Mouse (Mus musculus): ENCODE measurements around the gene Vasp. TPM values are rescaled to one million over a fixed set of nuclear protein-coding genes. Genes with fewer than 3 reads are reported as not detected.
A peak's percentile ranks its signal among the peaks of the same experiment; 100 is the strongest.

The Vasp gene
- polyA plus RNA-seq, 1 experiment from 2014 or later = 66.4 TPM

- no peak for ATAC-seq (ENCODE audit: insufficient number of reproducible peaks, insufficient read depth, low FRiP score, low TSS enrichment, low read depth)
- no peaks in the 10 kb centered on the region for H3K27me3 ChIP-seq
- no peak overlapping the region for H3K27ac ChIP-seq
- no peak overlapping the region for H3K9ac ChIP-seq (replicated peaks)
- peaks cover 42% of the 10 kb centered on the region for H3K36me3 ChIP-seq
- H3K4me3 ChIP-seq (replicated peaks) = no peak overlapping the region
- H3K4me2 ChIP-seq = no peak overlapping the region
- WGBS = 83% methylated on average over 3 of the region's 3 CpGs
- H3K4me1 ChIP-seq (replicated peaks) = no peaks in the 10 kb centered on the region; the same call in 1 of the 2 replicates
- no peaks in the 10 kb centered on the region for H3K9me3 ChIP-seq
These were observed 26.5 kb downstream of the Vasp start for GRCm38 (mm10) chr7:19245083-19245482.

DNA sequence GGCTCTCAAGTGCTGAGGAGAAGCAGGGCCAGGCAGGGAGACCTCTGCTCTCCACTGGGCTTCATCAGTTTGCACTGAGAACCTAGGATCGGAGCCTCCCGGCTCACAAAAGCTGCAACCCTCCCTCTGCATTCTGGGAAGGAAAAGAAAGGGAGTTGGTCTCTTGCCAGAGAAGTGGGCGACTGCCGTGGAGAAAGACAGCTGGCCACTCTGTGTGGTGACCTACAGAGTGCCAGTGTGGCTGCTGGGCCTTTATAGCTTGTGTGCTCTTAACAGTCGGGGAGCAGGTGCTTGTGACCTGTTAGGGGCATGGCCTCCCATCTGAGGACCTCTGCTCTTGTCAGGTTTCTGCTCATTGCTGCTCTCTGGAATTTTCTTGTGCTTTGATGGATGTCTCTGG lies 27.8 kb downstream of the Vasp start:
- H3K36me3 ChIP-seq = peaks cover 42% of the 10 kb centered on the region
- H3K4me3 ChIP-seq (replicated peaks) = no peak overlapping the region
- H3K27ac ChIP-seq = no peak overlapping the region
- no peak overlapping the region for H3K4me2 ChIP-seq
- no peak overlapping the region for H3K9ac ChIP-seq (replicated peaks)
- WGBS = 91% methylated on average over 5 of the region's 5 CpGs
- no peaks in the 10 kb centered on the region for H3K27me3 ChIP-seq
- H3K9me3 ChIP-seq = no peaks in the 10 kb centered on the region
- 0 out of 2 replicates have a peak, but pooled peaks cover 3% of the 10 kb centered on the region for H3K4me1 ChIP-seq (replicated peaks)
- no peak for ATAC-seq (ENCODE audit: insufficient number of reproducible peaks, insufficient read depth, low FRiP score, low TSS enrichment, low read depth)

DNA sequence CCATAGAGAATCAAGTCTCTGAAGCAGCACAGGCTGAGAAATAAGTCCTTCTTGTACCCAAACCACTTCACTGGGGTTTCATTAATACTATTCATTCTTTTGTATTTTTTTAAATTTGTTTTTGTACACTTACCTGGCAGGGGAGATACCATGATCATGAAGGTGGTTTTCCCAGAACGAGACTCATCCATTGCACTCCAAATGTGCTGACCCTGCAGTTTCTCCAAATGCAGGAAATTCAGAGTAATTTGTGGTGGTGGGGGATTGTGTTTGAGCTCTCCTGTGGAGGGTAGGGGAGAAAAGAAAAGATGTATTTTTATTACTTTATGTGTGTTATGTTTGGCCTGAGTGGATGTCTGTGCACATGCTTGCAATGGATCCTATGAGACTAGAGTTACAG lies 29.6 kb downstream of the Vasp start:
- H3K36me3 ChIP-seq = peaks cover 34% of the 10 kb centered on the region
- no peak for ATAC-seq (ENCODE audit: insufficient number of reproducible peaks, insufficient read depth, low FRiP score, low TSS enrichment, low read depth)

DNA sequence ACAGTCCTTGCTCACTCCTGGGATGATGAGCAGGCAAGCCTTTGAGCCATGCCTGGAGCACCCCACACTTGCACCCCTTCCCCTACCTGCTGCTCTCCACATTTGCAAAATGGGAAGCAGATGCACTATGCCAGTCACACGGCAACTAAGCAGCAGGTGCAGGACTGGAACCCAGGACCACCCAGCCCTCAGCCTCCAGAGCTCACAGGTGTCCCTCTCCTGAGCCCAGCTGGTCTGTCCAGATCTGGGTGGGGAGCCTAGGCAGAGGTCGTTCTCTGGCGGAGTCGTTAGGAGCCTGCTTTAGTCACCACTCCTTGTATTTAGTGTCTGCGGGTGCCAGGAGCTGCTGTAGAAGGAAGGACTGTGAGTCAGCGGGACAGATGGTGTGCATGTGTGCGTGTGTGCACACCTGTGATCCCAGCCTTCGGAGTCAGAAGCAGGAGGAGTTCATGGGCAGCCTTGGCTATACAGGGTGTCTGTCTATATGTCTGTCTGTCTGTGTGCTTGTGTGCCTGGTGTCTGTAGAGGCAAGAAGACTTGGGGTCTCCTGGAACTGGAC lies 30.6 kb downstream of the Vasp start:
- no peak overlapping the region for H3K4me2 ChIP-seq
- H3K9me3 ChIP-seq = no peaks in the 10 kb centered on the region
- H3K27ac ChIP-seq = no peak overlapping the region
- H3K27me3 ChIP-seq = no peaks in the 10 kb centered on the region
- peaks cover 24% of the 10 kb centered on the region for H3K36me3 ChIP-seq
- H3K4me1 ChIP-seq (replicated peaks) = 0 out of 2 replicates have a peak, but pooled peaks cover 3% of the 10 kb centered on the region
- H3K9ac ChIP-seq (replicated peaks) = no peak overlapping the region
- H3K4me3 ChIP-seq (replicated peaks) = no peak overlapping the region
- no peak for ATAC-seq (ENCODE audit: insufficient number of reproducible peaks, insufficient read depth, low FRiP score, low TSS enrichment, low read depth)
- WGBS = 76% methylated on average over 8 of the region's 8 CpGs

More for the DNA sequence above, 29.6 kb downstream of the Vasp start:
- Histone ChIP-seq H3K9ac (replicated peaks) (no peak overlapping the region), H3K4me2 (no peak overlapping the region), H3K27me3 (no peaks in the 10 kb centered on the region), H3K9me3 (no peaks in the 10 kb centered on the region), H3K4me1 (replicated peaks) (0 out of 2 replicates have a peak, but pooled peaks cover 3% of the 10 kb centered on the region), H3K27ac (no peak overlapping the region), H3K4me3 (replicated peaks) (no peak overlapping the region)
- WGBS = 95% methylated on average over 1 of the region's 1 CpGs

- Histone ChIP-seq H3K4me3 (replicated peaks) (no peak overlapping the region), H3K36me3 (peaks cover 14% of the 10 kb centered on the region), H3K4me1 (replicated peaks) (0 out of 2 replicates have a peak, but pooled peaks cover 3% of the 10 kb centered on the region), H3K9me3 (no peaks in the 10 kb centered on the region), H3K4me2 (no peak overlapping the region), H3K27ac (no peak overlapping the region), H3K9ac (replicated peaks) (no peak overlapping the region), H3K27me3 (no peaks in the 10 kb centered on the region)
- no peak for ATAC-seq (ENCODE audit: insufficient number of reproducible peaks, insufficient read depth, low FRiP score, low TSS enrichment, low read depth)
- WGBS = 76% methylated on average over 2 of the region's 4 CpGs
These were observed 31.6 kb downstream of the Vasp start for GRCm38 (mm10) chr7:19239986-19240385.

DNA sequence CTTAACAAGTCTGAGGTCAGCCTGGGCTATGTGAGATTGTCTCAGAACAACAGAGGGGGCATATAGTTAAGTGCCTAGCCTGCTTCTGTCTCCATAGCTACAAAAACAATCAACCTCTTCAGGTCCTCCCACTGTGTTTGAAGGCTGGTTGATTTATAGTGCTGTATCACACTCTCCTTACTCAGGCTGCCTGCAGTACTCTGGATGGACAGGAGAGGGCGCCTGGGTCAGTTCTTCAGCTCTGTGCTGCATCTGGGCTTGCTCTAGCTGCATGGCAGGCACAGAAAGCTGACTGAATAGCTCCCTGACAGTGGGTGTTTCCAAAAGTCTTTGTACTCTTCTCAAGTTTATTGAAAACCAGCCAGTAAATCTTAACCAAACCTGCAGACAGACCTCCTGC lies 32.2 kb downstream of the Vasp start:
- no peak overlapping the region for H3K27ac ChIP-seq
- H3K4me1 ChIP-seq (replicated peaks) = 0 out of 2 replicates have a peak, but pooled peaks cover 3% of the 10 kb centered on the region
- no peak overlapping the region for H3K4me3 ChIP-seq (replicated peaks)
- H3K36me3 ChIP-seq = peaks cover 8% of the 10 kb centered on the region; the same call in 1 of the 2 replicates
- no peak overlapping the region for H3K4me2 ChIP-seq
- no peaks in the 10 kb centered on the region for H3K9me3 ChIP-seq
- H3K27me3 ChIP-seq = no peaks in the 10 kb centered on the region
- H3K9ac ChIP-seq (replicated peaks) = no peak overlapping the region
- WGBS = 0% methylated on average over 1 of the region's 1 CpGs
- ATAC-seq (ENCODE audit: insufficient number of reproducible peaks, insufficient read depth, low FRiP score, low TSS enrichment, low read depth) = peak; percentile 81; the same call in 1 of the 2 replicates

GRCm38 (mm10) chr7:19238344-19238743 lies 33.3 kb downstream of the Vasp start:
- Histone ChIP-seq H3K9me3 (no peaks in the 10 kb centered on the region), H3K27ac (no peak overlapping the region), H3K9ac (replicated peaks) (no peak overlapping the region), H3K27me3 (no peaks in the 10 kb centered on the region), H3K4me3 (replicated peaks) (no peak overlapping the region), H3K36me3 (peaks cover 11% of the 10 kb centered on the region; the same call in 1 of the 2 replicates), H3K4me1 (replicated peaks) (0 out of 2 replicates have a peak, but pooled peaks cover 3% of the 10 kb centered on the region), H3K4me2 (no peak overlapping the region)
- ATAC-seq (ENCODE audit: insufficient number of reproducible peaks, insufficient read depth, low FRiP score, low TSS enrichment, low read depth) = no peak
- WGBS = 95% methylated on average over 4 of the region's 4 CpGs

DNA sequence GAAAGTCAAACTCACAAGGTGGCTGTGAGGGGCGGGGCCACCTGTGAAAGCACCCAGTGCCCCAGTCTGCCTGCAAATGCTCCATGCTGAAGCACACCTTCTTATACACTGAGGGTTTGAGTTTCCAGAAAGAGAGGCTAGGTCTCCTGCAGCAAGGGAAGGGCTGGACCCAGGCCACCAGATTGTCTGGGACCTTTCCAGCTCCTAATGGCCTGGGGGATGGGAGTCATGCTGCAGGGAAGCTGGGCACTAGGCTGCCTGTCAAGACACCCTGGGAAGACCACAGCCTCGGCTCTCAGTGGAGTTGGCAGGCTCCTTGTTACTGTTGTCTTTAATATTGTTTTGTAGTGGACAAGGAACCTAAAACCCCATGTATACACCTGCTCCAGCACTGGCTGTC lies 35.2 kb downstream of the Vasp start:
- H3K9ac ChIP-seq (replicated peaks) = no peak overlapping the region
- H3K4me3 ChIP-seq (replicated peaks) = no peak overlapping the region
- no peak overlapping the region for H3K4me2 ChIP-seq
- no peak overlapping the region for H3K27ac ChIP-seq
- no peaks in the 10 kb centered on the region for H3K9me3 ChIP-seq
- H3K27me3 ChIP-seq = no peaks in the 10 kb centered on the region
- 82% methylated on average over 2 of the region's 2 CpGs for WGBS
- H3K4me1 ChIP-seq (replicated peaks) = 0 out of 2 replicates have a peak, but pooled peaks cover 3% of the 10 kb centered on the region
- peaks cover 27% of the 10 kb centered on the region for H3K36me3 ChIP-seq
- no peak for ATAC-seq (ENCODE audit: insufficient number of reproducible peaks, insufficient read depth, low FRiP score, low TSS enrichment, low read depth)

DNA sequence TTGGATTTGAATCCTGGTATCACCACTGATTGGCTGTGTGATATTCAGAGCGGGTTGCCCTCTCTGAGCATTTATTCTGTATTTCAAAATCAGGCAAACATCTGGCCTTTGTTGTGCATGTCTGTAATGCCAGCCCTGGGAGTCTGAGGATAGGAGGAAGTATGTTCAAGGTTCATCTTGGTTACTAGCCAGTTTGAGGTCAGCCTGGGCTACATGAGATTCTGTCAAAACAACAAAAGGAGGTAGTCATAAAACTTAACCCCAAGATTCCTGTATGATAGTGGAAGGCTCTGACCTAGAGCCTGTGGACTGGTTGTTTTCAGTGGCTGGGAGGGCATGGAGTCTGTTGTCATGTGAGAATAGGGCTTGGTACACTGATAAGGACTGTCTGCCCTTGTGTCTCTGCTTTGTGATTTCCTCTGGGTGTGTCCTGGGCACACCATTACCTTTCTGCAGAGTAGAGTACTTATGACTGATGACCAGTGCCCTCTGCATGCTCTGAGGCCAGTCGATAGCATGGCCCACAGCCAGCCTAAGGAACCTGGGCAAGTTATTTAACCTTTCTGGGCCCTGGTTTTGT lies 36.4 kb downstream of the Vasp start:
- WGBS = 90% methylated on average over 2 of the region's 2 CpGs
- Histone ChIP-seq H3K4me2 (no peak overlapping the region), H3K27ac (no peak overlapping the region), H3K9me3 (no peaks in the 10 kb centered on the region), H3K27me3 (no peaks in the 10 kb centered on the region), H3K4me1 (replicated peaks) (0 out of 2 replicates have a peak, but pooled peaks cover 3% of the 10 kb centered on the region), H3K4me3 (replicated peaks) (no peak overlapping the region), H3K36me3 (peaks cover 25% of the 10 kb centered on the region), H3K9ac (replicated peaks) (no peak overlapping the region)
- ATAC-seq (ENCODE audit: insufficient number of reproducible peaks, insufficient read depth, low FRiP score, low TSS enrichment, low read depth) = no peak

GRCm38 (mm10) chr7:19234652-19235051 lies 37.0 kb downstream of the Vasp start:
- H3K4me2 ChIP-seq = no peak overlapping the region
- H3K27me3 ChIP-seq = no peaks in the 10 kb centered on the region
- no peak overlapping the region for H3K9ac ChIP-seq (replicated peaks)
- H3K4me3 ChIP-seq (replicated peaks) = no peak overlapping the region
- peaks cover 25% of the 10 kb centered on the region for H3K36me3 ChIP-seq
- ATAC-seq (ENCODE audit: insufficient number of reproducible peaks, insufficient read depth, low FRiP score, low TSS enrichment, low read depth) = no peak
- no peaks in the 10 kb centered on the region for H3K9me3 ChIP-seq
- no peaks in the 10 kb centered on the region for H3K4me1 ChIP-seq (replicated peaks)
- 86% methylated on average over 5 of the region's 5 CpGs for WGBS
- no peak overlapping the region for H3K27ac ChIP-seq

DNA sequence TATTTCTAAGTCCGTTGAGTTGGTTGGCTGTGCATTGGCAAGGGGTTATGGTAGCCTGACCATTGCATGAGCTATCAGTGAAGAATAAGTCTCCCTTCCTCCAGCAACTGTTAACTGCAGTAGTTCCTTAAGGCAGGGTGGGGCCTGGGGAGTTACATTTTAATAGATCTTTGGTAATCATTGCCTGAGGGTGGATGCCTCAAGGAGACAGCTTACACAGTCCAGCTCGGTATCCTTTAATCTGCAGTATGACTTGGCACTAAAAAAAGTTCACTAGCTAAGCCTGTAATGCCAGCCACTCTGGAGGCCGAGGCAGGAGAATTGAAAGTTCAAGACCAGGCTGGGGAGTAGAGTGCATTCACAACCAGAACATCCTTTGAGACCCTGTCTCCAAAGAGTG lies 39.8 kb downstream of the Vasp start:
- Histone ChIP-seq H3K27ac (no peak overlapping the region), H3K4me3 (replicated peaks) (no peak overlapping the region), H3K27me3 (no peaks in the 10 kb centered on the region), H3K4me2 (no peak overlapping the region), H3K9me3 (no peaks in the 10 kb centered on the region), H3K9ac (replicated peaks) (no peak overlapping the region), H3K4me1 (replicated peaks) (peaks cover 11% of the 10 kb centered on the region), H3K36me3 (peaks cover 25% of the 10 kb centered on the region)
- no peak for ATAC-seq (ENCODE audit: insufficient number of reproducible peaks, insufficient read depth, low FRiP score, low TSS enrichment, low read depth)
- WGBS = 85% methylated on average over 3 of the region's 3 CpGs

DNA sequence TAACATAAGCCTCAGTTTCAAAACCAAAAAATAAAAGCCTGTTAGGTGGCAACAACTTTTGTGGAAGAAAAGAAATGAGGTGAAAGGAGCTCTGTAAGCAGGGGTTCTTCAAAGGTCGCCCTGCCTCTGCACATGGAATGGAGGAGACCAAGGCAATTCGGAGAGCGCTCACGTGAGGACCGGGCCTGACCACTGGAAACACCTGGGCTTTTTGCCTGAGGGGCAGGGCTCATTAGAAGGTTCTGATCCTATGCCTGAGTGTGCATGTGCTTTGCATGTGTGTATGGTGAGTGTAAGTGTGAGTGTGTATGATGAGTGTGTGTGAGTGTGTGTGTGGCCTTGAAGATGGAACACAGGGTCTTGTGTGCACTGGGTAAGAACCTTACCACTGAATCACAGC lies 40.7 kb downstream of the Vasp start:
- WGBS = 91% methylated on average over 5 of the region's 5 CpGs
- no peak for ATAC-seq (ENCODE audit: insufficient number of reproducible peaks, insufficient read depth, low FRiP score, low TSS enrichment, low read depth)
- no peak overlapping the region; the same call in 1 of the 2 replicates for H3K9ac ChIP-seq (replicated peaks)
- H3K4me1 ChIP-seq (replicated peaks) = peaks cover 15% of the 10 kb centered on the region
- H3K27ac ChIP-seq = no peak overlapping the region
- H3K4me2 ChIP-seq = no peak overlapping the region
- peaks cover 27% of the 10 kb centered on the region for H3K36me3 ChIP-seq
- H3K9me3 ChIP-seq = no peaks in the 10 kb centered on the region
- H3K27me3 ChIP-seq = no peaks in the 10 kb centered on the region
- H3K4me3 ChIP-seq (replicated peaks) = no peak overlapping the region
